In genomic region chr7:25238829-25239623, GRCm38 (mm10) we compare ENCODE assay signal across 7 mouse cellular contexts. TPM values are rescaled to one million over a fixed set of nuclear protein-coding genes. Genes with fewer than 3 reads are reported as not detected.
DNase-seq lines count a peak whose midpoint lies in the region; ATAC-seq lines count a peak whose summit lies in the region.

No protein-coding gene starts in this region.

- peak overlapping the region; percentile 43; the same call in 1 of the 2 replicates for H3K9ac ChIP-seq in hindbrain, embryonic 13.5 days

- DNase-seq in cerebellum, postnatal 14 days, result peak; percentile 87 to 88
- peak; percentile 80 to 85 for DNase-seq in frontal cortex, postnatal 14 days (ENCODE audit: low spot score in 2 of 2)
- peak; percentile 71 to 86 for DNase-seq in left cerebral cortex, adult 8-10 months (ENCODE audit: low spot score in 2 of 2)
- DNase-seq in right cerebral cortex, postnatal 14 days, result peak; percentile 77

- H3K27me3 ChIP-seq in hindbrain, embryonic 13.5 days, result no peaks in the 10 kb centered on the region
- H3K27me3 ChIP-seq in megakaryocyte, embryonic 14.5 days (replicated peaks), result no peaks in the 10 kb centered on the region

- peak; percentile 70 for ATAC-seq in activated CD4-positive, CD25-positive, alpha-beta regulatory T cell, adult 4 months
- peak; percentile 41 for ATAC-seq in hindbrain, embryonic 13.5 days (ENCODE audit: low FRiP score)

- H3K4me3 ChIP-seq in hindbrain, embryonic 13.5 days, result peak overlapping the region; percentile 82
- H3K4me3 ChIP-seq in megakaryocyte, embryonic 14.5 days (replicated peaks), result peak overlapping the region; percentile 96

- H3K27ac ChIP-seq in hindbrain, embryonic 13.5 days, result peak overlapping the region; percentile 89

- H3K4me1 ChIP-seq in hindbrain, embryonic 13.5 days (replicated peaks), result peaks cover 33% of the 10 kb centered on the region
- peaks cover 62% of the 10 kb centered on the region for H3K4me1 ChIP-seq in megakaryocyte, embryonic 14.5 days

- 4% methylated on average over 30 of the region's 30 CpGs for WGBS in hindbrain, embryonic 13.5 days

- no peaks in the 10 kb centered on the region for H3K9me3 ChIP-seq in hindbrain, embryonic 13.5 days
- H3K9me3 ChIP-seq in megakaryocyte, embryonic 14.5 days, result no peaks in the 10 kb centered on the region

- H3K36me3 ChIP-seq in hindbrain, embryonic 13.5 days, result peaks cover 14% of the 10 kb centered on the region
- peaks cover 32% of the 10 kb centered on the region for H3K36me3 ChIP-seq in megakaryocyte, embryonic 14.5 days (replicated peaks; ENCODE audit: low read length)

- H3K4me2 ChIP-seq in hindbrain, embryonic 13.5 days, result peak overlapping the region; percentile 63

RNA-seq across cellular contexts. Expression of gene Gsk3a, which starts 1.4 kb away (rescaled TPM):
- polyA plus RNA-seq in activated CD4-positive, CD25-positive, alpha-beta regulatory T cell, adult 4 months (2017; shearing (Covaris generic)), result 1 to 10 TPM; 8.9 to 9.8 TPM
- 13.9 and 14.6 TPM in 2 replicates for polyA plus RNA-seq in hindbrain, embryonic 13.5 days (2015; fragmentation: Nextera tagmentation; extraction: Ambion mirVana)
- 100 to 1,000 TPM; 214 to 232 (median 222) TPM for total RNA-seq in left cerebral cortex, adult 8-10 months (2022)
- 55.6 and 120 TPM in 2 replicates for polyA plus RNA-seq in megakaryocyte, embryonic 14.5 days (2012; ENCODE audit: insufficient read depth, low replicate concordance)

RNA-seq across cellular contexts. Expression of gene Erf, which starts 11.5 kb away (rescaled TPM):
- polyA plus RNA-seq in activated CD4-positive, CD25-positive, alpha-beta regulatory T cell, adult 4 months (2017; shearing (Covaris generic)), result under 1 TPM; 0.28 to 0.38 TPM
- polyA plus RNA-seq in hindbrain, embryonic 13.5 days (2015; fragmentation: Nextera tagmentation; extraction: Ambion mirVana), result 4.0 and 4.2 TPM in 2 replicates
- total RNA-seq in left cerebral cortex, adult 8-10 months (2022), result 10 to 100 TPM; 61.3 to 75.7 (median 69.9) TPM
- polyA plus RNA-seq in megakaryocyte, embryonic 14.5 days (2012; ENCODE audit: insufficient read depth, low replicate concordance), result 44.8 and 66.8 TPM in 2 replicates

RNA-seq across cellular contexts. Expression of gene Zfp526, which starts 17.8 kb away (rescaled TPM):
- 1 to 10 TPM; 2.6 to 4.0 TPM for polyA plus RNA-seq in activated CD4-positive, CD25-positive, alpha-beta regulatory T cell, adult 4 months (2017; shearing (Covaris generic))
- polyA plus RNA-seq in hindbrain, embryonic 13.5 days (2015; fragmentation: Nextera tagmentation; extraction: Ambion mirVana), result 1.6 and 1.9 TPM in 2 replicates
- 10 to 100 TPM; 12.1 to 12.9 (median 12.8) TPM for total RNA-seq in left cerebral cortex, adult 8-10 months (2022)
- polyA plus RNA-seq in megakaryocyte, embryonic 14.5 days (2012; ENCODE audit: insufficient read depth, low replicate concordance), result 4.8 and 8.9 TPM in 2 replicates

RNA-seq across cellular contexts. Expression of gene Dedd2, which starts 18.6 kb away (rescaled TPM):
- polyA plus RNA-seq in activated CD4-positive, CD25-positive, alpha-beta regulatory T cell, adult 4 months (2017; shearing (Covaris generic)), result 10 to 100 TPM; 26.7 to 31.8 TPM
- 14.0 and 15.4 TPM in 2 replicates for polyA plus RNA-seq in hindbrain, embryonic 13.5 days (2015; fragmentation: Nextera tagmentation; extraction: Ambion mirVana)
- 10 to 100 TPM; 21.2 to 24.5 (median 22.2) TPM for total RNA-seq in left cerebral cortex, adult 8-10 months (2022)
- 16.7 and 34.3 TPM in 2 replicates for polyA plus RNA-seq in megakaryocyte, embryonic 14.5 days (2012; ENCODE audit: insufficient read depth, low replicate concordance)

RNA-seq across cellular contexts. Expression of gene Cic, which starts 28.5 kb away (rescaled TPM):
- polyA plus RNA-seq in activated CD4-positive, CD25-positive, alpha-beta regulatory T cell, adult 4 months (2017; shearing (Covaris generic)), result 10 to 100 TPM; 23.2 to 26.0 TPM
- polyA plus RNA-seq in hindbrain, embryonic 13.5 days (2015; fragmentation: Nextera tagmentation; extraction: Ambion mirVana), result 36.9 and 42.4 TPM in 2 replicates
- total RNA-seq in left cerebral cortex, adult 8-10 months (2022), result 100 to 1,000 TPM; 196 to 238 (median 227) TPM
- polyA plus RNA-seq in megakaryocyte, embryonic 14.5 days (2012; ENCODE audit: insufficient read depth, low replicate concordance), result 290 and 655 TPM in 2 replicates

Comparison
In these comparisons a context has a peak if more than half of its experiments do, and no peak if none do; other contexts are left out.
1. Peak in every context shown above with its lines: DNase-seq, ATAC-seq, H3K4me3 ChIP-seq and H3K27ac ChIP-seq.